8 mouse cellular contexts compared by ENCODE assay signal in the genomic region with DNA sequence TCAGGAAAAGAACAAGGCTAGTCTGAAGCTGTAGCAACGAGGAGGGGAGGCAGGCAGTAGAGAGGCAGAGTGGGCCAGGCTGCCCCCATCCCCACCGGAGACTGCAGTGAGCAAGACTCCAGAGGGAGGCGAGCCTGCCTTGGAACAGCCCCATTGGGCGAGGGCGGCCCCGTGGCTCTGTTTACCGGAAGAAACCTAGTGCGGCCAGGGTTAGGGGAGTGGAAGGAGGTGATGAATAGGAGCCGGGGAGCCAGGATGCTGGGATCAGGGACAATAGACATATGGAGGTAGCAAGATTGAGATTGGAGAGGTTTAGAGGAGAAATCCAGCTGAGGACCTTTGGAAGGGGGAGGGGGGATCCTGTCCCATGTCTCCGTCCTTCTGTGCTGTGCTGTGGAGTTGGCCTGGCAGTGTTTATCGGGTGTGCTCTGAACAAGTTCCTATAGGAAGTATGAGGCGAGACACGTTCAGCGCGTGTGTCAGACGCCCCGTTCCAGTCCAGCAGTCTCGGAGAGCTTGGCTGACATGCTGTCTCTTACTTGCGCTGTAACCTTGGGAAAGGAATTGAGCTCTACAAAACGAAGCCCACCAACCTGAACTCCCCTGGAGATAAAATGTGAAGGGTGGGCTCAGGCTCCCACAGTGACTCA. TPM values are rescaled to one million over a fixed set of nuclear protein-coding genes. Genes with fewer than 3 reads are reported as not detected.
DNase-seq lines count a peak whose midpoint lies in the region; ATAC-seq and TF ChIP-seq lines count a peak whose summit lies in the region.

No protein-coding gene starts in this region.

- no peak overlapping the region; the same call in 1 of the 2 replicates for H3K9ac ChIP-seq in kidney, embryonic 14.5 days (ENCODE audit: low read depth, low read length)
- H3K9ac ChIP-seq in embryonic facial prominence, embryonic 14.5 days (ENCODE audit: low read depth, low read length) = peak overlapping the region; percentile 28; the same call in 1 of the 2 replicates
- H3K9ac ChIP-seq in hindbrain, postnatal 0 days (replicated peaks; ENCODE audit: low read length) = no peak overlapping the region
- H3K9ac ChIP-seq in midbrain, embryonic 15.5 days = no peak overlapping the region

- 11% methylated on average over 20 of the region's 20 CpGs for WGBS in kidney, embryonic 14.5 days
- 13% methylated on average over 20 of the region's 20 CpGs for WGBS in embryonic facial prominence, embryonic 14.5 days
- WGBS in hindbrain, postnatal 0 days = 12% methylated on average over 20 of the region's 20 CpGs
- WGBS in midbrain, embryonic 15.5 days = 14% methylated on average over 20 of the region's 20 CpGs

- no peak for ATAC-seq in kidney, embryonic 14.5 days (ENCODE audit: low FRiP score, low TSS enrichment)
- 0 out of 2 replicates have a peak, but pooled peaks have one; percentile 22 for ATAC-seq in embryonic facial prominence, embryonic 14.5 days (ENCODE audit: low read depth)
- peak; percentile 49; the same call in 1 of the 2 replicates for ATAC-seq in hindbrain, postnatal 0 days
- no peak for ATAC-seq in midbrain, embryonic 15.5 days (replicated peaks)
- ATAC-seq in frontal cortex, adult (ENCODE audit: low TSS enrichment) = no peak

- peak overlapping the region; percentile 35 for H3K4me2 ChIP-seq in kidney, embryonic 14.5 days (replicated peaks; ENCODE audit: low read depth, low read length)
- H3K4me2 ChIP-seq in embryonic facial prominence, embryonic 14.5 days (ENCODE audit: low read depth, low read length) = peak overlapping the region; percentile 46
- peak overlapping the region; percentile 32; the same call in 1 of the 2 replicates for H3K4me2 ChIP-seq in hindbrain, postnatal 0 days (ENCODE audit: low read depth, low read length)
- peak overlapping the region; percentile 28 for H3K4me2 ChIP-seq in midbrain, embryonic 15.5 days

- no peaks in the 10 kb centered on the region for H3K9me3 ChIP-seq in kidney, embryonic 14.5 days (ENCODE audit: control insufficient read depth, low read length)
- no peaks in the 10 kb centered on the region for H3K9me3 ChIP-seq in embryonic facial prominence, embryonic 14.5 days (ENCODE audit: control insufficient read depth, low read length)
- H3K9me3 ChIP-seq in hindbrain, postnatal 0 days (ENCODE audit: low read length) = no peaks in the 10 kb centered on the region
- no peaks in the 10 kb centered on the region for H3K9me3 ChIP-seq in midbrain, embryonic 15.5 days

- H3K4me3 ChIP-seq in kidney, embryonic 14.5 days (ENCODE audit: low read length) = no peak overlapping the region; the same call in 1 of the 2 replicates
- H3K4me3 ChIP-seq in embryonic facial prominence, embryonic 14.5 days (ENCODE audit: low read depth, low read length) = 0 out of 2 replicates have a peak overlapping the region, but pooled peaks have one; percentile 4
- no peak overlapping the region for H3K4me3 ChIP-seq in hindbrain, postnatal 0 days (ENCODE audit: low read length)
- H3K4me3 ChIP-seq in midbrain, embryonic 15.5 days = no peak overlapping the region

- H3K27ac ChIP-seq in kidney, embryonic 14.5 days (ENCODE audit: low read depth, low read length) = no peak overlapping the region
- no peak overlapping the region for H3K27ac ChIP-seq in embryonic facial prominence, embryonic 14.5 days (replicated peaks; ENCODE audit: low read depth, low read length)
- H3K27ac ChIP-seq in hindbrain, postnatal 0 days = no peak overlapping the region
- no peak overlapping the region for H3K27ac ChIP-seq in midbrain, embryonic 15.5 days

- H3K4me1 ChIP-seq in kidney, embryonic 14.5 days (ENCODE audit: control insufficient read depth, insufficient read depth, low read length) = peaks cover 44% of the 10 kb centered on the region
- peaks cover 48% of the 10 kb centered on the region for H3K4me1 ChIP-seq in embryonic facial prominence, embryonic 14.5 days (ENCODE audit: control insufficient read depth, insufficient read depth, low read length)
- H3K4me1 ChIP-seq in hindbrain, postnatal 0 days (ENCODE audit: insufficient read depth, low read length) = peaks cover 25% of the 10 kb centered on the region
- H3K4me1 ChIP-seq in midbrain, embryonic 15.5 days = peaks cover 42% of the 10 kb centered on the region

- H3K27me3 ChIP-seq in kidney, embryonic 14.5 days (ENCODE audit: control insufficient read depth, insufficient read depth, low read length) = 0 out of 2 replicates have a peak, but pooled peaks cover 3% of the 10 kb centered on the region
- H3K27me3 ChIP-seq in embryonic facial prominence, embryonic 14.5 days (replicated peaks; ENCODE audit: control insufficient read depth, insufficient read depth, low read length) = no peaks in the 10 kb centered on the region
- H3K27me3 ChIP-seq in hindbrain, postnatal 0 days (ENCODE audit: insufficient read depth, low read length) = no peaks in the 10 kb centered on the region
- H3K27me3 ChIP-seq in midbrain, embryonic 15.5 days (replicated peaks) = no peaks in the 10 kb centered on the region

- no peak for TF ChIP-seq CTCF in hindbrain, postnatal 0 days (IDR thresholded peaks at IDR 0.05; ENCODE audit: low read depth)

- DNase-seq in kidney, adult 8-10 months = no peak
- no peak for DNase-seq in embryonic facial prominence, embryonic 14.5 days (ENCODE audit: low spot score)
- no peak for DNase-seq in hindbrain, postnatal 0 days (ENCODE audit: low spot score)
- no peak for DNase-seq in cerebellum, postnatal 14 days
- no peak for DNase-seq in gastrocnemius, postnatal 4 days (ENCODE audit: low spot score in 2 of 2)

- no peaks in the 10 kb centered on the region for H3K36me3 ChIP-seq in kidney, embryonic 14.5 days (ENCODE audit: control insufficient read depth, insufficient read depth, low read length)
- H3K36me3 ChIP-seq in embryonic facial prominence, embryonic 14.5 days (ENCODE audit: control insufficient read depth, insufficient read depth, low read length) = no peaks in the 10 kb centered on the region
- H3K36me3 ChIP-seq in hindbrain, postnatal 0 days (ENCODE audit: insufficient read depth, low read length) = no peaks in the 10 kb centered on the region
- H3K36me3 ChIP-seq in midbrain, embryonic 15.5 days (replicated peaks) = no peaks in the 10 kb centered on the region

RNA-seq across cellular contexts. Expression of gene Optc, which starts 17.7 kb away (rescaled TPM):
- 0.26 TPM in 1 of 2 replicates, not detected in the other for polyA plus RNA-seq in kidney, embryonic 14.5 days (2014; fragmentation: Nextera tagmentation; extraction: Ambion mirVana)
- 0.82 and 1.3 TPM in 2 replicates for polyA plus RNA-seq in embryonic facial prominence, embryonic 14.5 days (2014; fragmentation: Nextera tagmentation; extraction: Ambion mirVana)
- 8.5 and 10.4 TPM in 2 replicates for total RNA-seq in hindbrain, postnatal 0 days (2014; rRNA removed)
- polyA plus RNA-seq in hindbrain, postnatal 0 days (2015; fragmentation: Nextera tagmentation; extraction: Ambion mirVana) = 3.7 and 4.6 TPM in 2 replicates
- 2.8 and 3.7 TPM in 2 replicates for polyA plus RNA-seq in midbrain, embryonic 15.5 days (2015; fragmentation: Nextera tagmentation; extraction: Ambion mirVana)
- under 1 TPM; 0.22 to 0.49 TPM for total RNA-seq in gastrocnemius, postnatal 4 days (2021)

RNA-seq across cellular contexts. Expression of gene Prelp, which starts 31.1 kb away (rescaled TPM):
- 0.39 and 0.84 TPM in 2 replicates for polyA plus RNA-seq in kidney, embryonic 14.5 days (2014; fragmentation: Nextera tagmentation; extraction: Ambion mirVana)
- polyA plus RNA-seq in embryonic facial prominence, embryonic 14.5 days (2014; fragmentation: Nextera tagmentation; extraction: Ambion mirVana) = 13.2 and 13.9 TPM in 2 replicates
- total RNA-seq in hindbrain, postnatal 0 days (2014; rRNA removed) = 6.1 and 9.1 TPM in 2 replicates
- polyA plus RNA-seq in hindbrain, postnatal 0 days (2015; fragmentation: Nextera tagmentation; extraction: Ambion mirVana) = 7.1 and 8.0 TPM in 2 replicates
- polyA plus RNA-seq in midbrain, embryonic 15.5 days (2015; fragmentation: Nextera tagmentation; extraction: Ambion mirVana) = 8.4 and 9.5 TPM in 2 replicates
- total RNA-seq in gastrocnemius, postnatal 4 days (2021) = 10 to 100 TPM; 25.2 to 27.4 TPM

Comparison
In these comparisons a context has a peak if more than half of its experiments do, and no peak if none do; other contexts are left out.
1. ATAC-seq: peak in embryonic facial prominence, embryonic 14.5 days (single experiment) and hindbrain, postnatal 0 days (single experiment); none in kidney, embryonic 14.5 days (single experiment), midbrain, embryonic 15.5 days (single experiment) and frontal cortex, adult (single experiment).
2. Peak in every context shown above with its lines, with median percentiles within 50 percentile points of each other: H3K4me2 ChIP-seq.